Mouse (Mus musculus) intestine, embryonic 16.5 days (tissue): Measurements from ENCODE around the gene Daam2. TPM values are rescaled to one million over a fixed set of nuclear protein-coding genes. Genes with fewer than 3 reads are reported as not detected.

Experiments used
- ATAC-seq: fragments of 200-750 bp; cut with Nextera tagmentation; 2 replicates; pipeline ENCODE4 v1.8.0; 2017; ENCODE audit warnings: moderate TSS enrichment, moderate library complexity
- H3K27ac ChIP-seq: fragments of 300-500 bp; sonication (generic); 2 replicates; pipeline ENCODE4 v1.5.1; 2014; ENCODE audit warnings: mild to moderate bottlenecking, low read length
- H3K27me3 ChIP-seq: fragments of 300-500 bp; sonication (generic); replicated peaks from 2 replicates; pipeline ENCODE4 v1.6.1; 2014; ENCODE audit warnings: low read length, control low read depth, mixed read lengths; ENCODE audit not compliant: control insufficient read depth, insufficient read depth
- H3K36me3 ChIP-seq: fragments of 300-500 bp; sonication (generic); 2 replicates; pipeline ENCODE4 v1.6.1; 2014; ENCODE audit warnings: low read length, control low read depth; ENCODE audit not compliant: control insufficient read depth, insufficient read depth
- H3K4me1 ChIP-seq: fragments of 300-500 bp; sonication (generic); 2 replicates; pipeline ENCODE4 v1.6.1; 2014; ENCODE audit warnings: low read length, control low read depth, mixed read lengths; ENCODE audit not compliant: control insufficient read depth, insufficient read depth
- H3K4me2 ChIP-seq: fragments of 300-500 bp; sonication (generic); 2 replicates; pipeline ENCODE4 v1.6.1; 2014; ENCODE audit warnings: low read depth, low read length, control low read depth
- H3K4me3 ChIP-seq: fragments of 300-500 bp; sonication (generic); 2 replicates; pipeline ENCODE4 v1.5.1; 2014; ENCODE audit warnings: mild to moderate bottlenecking, low read length
- H3K9ac ChIP-seq: fragments of 300-500 bp; sonication (generic); 2 replicates; pipeline ENCODE4 v1.6.1; 2014; ENCODE audit warnings: low read depth, low read length
- H3K9me3 ChIP-seq: fragments of 300-500 bp; sonication (generic); 2 replicates; pipeline ENCODE4 v1.6.1; 2016; ENCODE audit warnings: low read length, control low read depth; ENCODE audit not compliant: control insufficient read depth
- WGBS: fragments of 180-500 bp; shearing (Covaris S2); extraction: QIAGEN DNeasy Blood & Tissue Kit; methylation state at CpG from one replicate; pipeline ENCODE4 v1.1.7; 2014; 5-methylcytosine and 5-hydroxymethylcytosine counted together
- polyA plus RNA-seq: library from polyadenylated mRNA; unstranded; fragments of >200 nt; fragmentation: Nextera tagmentation; extraction: Ambion mirVana; gene quantifications from 2 replicates; pipeline ENCODE4 v1.2.1, GENCODE M21; 2015

Gene Daam2
- polyA plus RNA-seq, 1 experiment from 2014 or later = 3.5 TPM

GRCm38 (mm10) chr17:49563416-49563780 is 745 bp downstream of the Daam2 start:
- H3K4me3 ChIP-seq = peak overlapping the region; percentile 57
- no peaks in the 10 kb centered on the region for H3K9me3 ChIP-seq
- peak; percentile 36; the same call in 1 of the 2 replicates for ATAC-seq
- H3K27me3 ChIP-seq = no peaks in the 10 kb centered on the region
- H3K4me1 ChIP-seq = peaks cover 9% of the 10 kb centered on the region; the same call in 1 of the 2 replicates
- whole genome bisulfite sequencing = 13% methylated on average over 4 of the region's 4 CpGs
- H3K4me2 ChIP-seq = peak overlapping the region; percentile 74
- peak overlapping the region; percentile 74 for H3K9ac ChIP-seq
- no peaks in the 10 kb centered on the region for H3K36me3 ChIP-seq
- H3K27ac ChIP-seq = peak overlapping the region; percentile 79

- no peaks in the 10 kb centered on the region for H3K36me3 ChIP-seq
- H3K4me2 ChIP-seq = peak overlapping the region; percentile 74
- peak overlapping the region; percentile 57 for H3K4me3 ChIP-seq
- H3K27me3 ChIP-seq = no peaks in the 10 kb centered on the region
- H3K4me1 ChIP-seq = peaks cover 9% of the 10 kb centered on the region; the same call in 1 of the 2 replicates
- no peaks in the 10 kb centered on the region for H3K9me3 ChIP-seq
- peak overlapping the region; percentile 74 for H3K9ac ChIP-seq
- no peak overlapping the region for H3K27ac ChIP-seq
- ATAC-seq = no peak
- WGBS = 21% methylated on average over 5 of the region's 5 CpGs
Measured at GRCm38 (mm10) chr17:49562701-49563415, 1.3 kb downstream of the Daam2 start.

GRCm38 (mm10) chr17:49561985-49562384 is 2.2 kb downstream of the Daam2 start:
- no peak overlapping the region for H3K27ac ChIP-seq
- H3K4me2 ChIP-seq = peak overlapping the region; percentile 74
- H3K36me3 ChIP-seq = no peaks in the 10 kb centered on the region
- ATAC-seq = no peak
- peaks cover 9% of the 10 kb centered on the region; the same call in 1 of the 2 replicates for H3K4me1 ChIP-seq
- 53% methylated on average over 4 of the region's 4 CpGs for WGBS
- peak overlapping the region; percentile 57 for H3K4me3 ChIP-seq
- no peaks in the 10 kb centered on the region for H3K9me3 ChIP-seq
- H3K27me3 ChIP-seq = no peaks in the 10 kb centered on the region
- H3K9ac ChIP-seq = 0 out of 2 replicates have a peak overlapping the region, but pooled peaks have one; percentile 74

GRCm38 (mm10) chr17:49559786-49560289 is 4.3 kb downstream of the Daam2 start:
- H3K27ac ChIP-seq = no peak overlapping the region
- peaks cover 9% of the 10 kb centered on the region; the same call in 1 of the 2 replicates for H3K4me1 ChIP-seq
- H3K4me3 ChIP-seq = no peak overlapping the region
- no peak for ATAC-seq
- H3K9ac ChIP-seq = no peak overlapping the region
- H3K9me3 ChIP-seq = no peaks in the 10 kb centered on the region
- H3K27me3 ChIP-seq = no peaks in the 10 kb centered on the region
- WGBS = 33% methylated on average over 5 of the region's 5 CpGs
- no peak overlapping the region for H3K4me2 ChIP-seq
- no peaks in the 10 kb centered on the region for H3K36me3 ChIP-seq

- no peaks in the 10 kb centered on the region for H3K27me3 ChIP-seq
- H3K36me3 ChIP-seq = no peaks in the 10 kb centered on the region
- H3K27ac ChIP-seq = no peak overlapping the region
- no peak for ATAC-seq
- H3K9me3 ChIP-seq = no peaks in the 10 kb centered on the region
- H3K9ac ChIP-seq = no peak overlapping the region
- no peak overlapping the region for H3K4me2 ChIP-seq
- 68% methylated on average over 3 of the region's 3 CpGs for WGBS
- H3K4me1 ChIP-seq = 0 out of 2 replicates have a peak, but pooled peaks cover 3% of the 10 kb centered on the region
- no peak overlapping the region for H3K4me3 ChIP-seq
Measured at GRCm38 (mm10) chr17:49556169-49556568, 8.0 kb downstream of the Daam2 start.

GRCm38 (mm10) chr17:49551991-49552390 is 12.2 kb downstream of the Daam2 start:
- no peak overlapping the region for H3K9ac ChIP-seq

GRCm38 (mm10) chr17:49551465-49551864 is 12.7 kb downstream of the Daam2 start:
- 94% methylated on average over 2 of the region's 2 CpGs for WGBS
- no peak overlapping the region for H3K4me2 ChIP-seq
- no peaks in the 10 kb centered on the region for H3K27me3 ChIP-seq
- no peak overlapping the region for H3K27ac ChIP-seq
- H3K4me3 ChIP-seq = no peak overlapping the region
- H3K9ac ChIP-seq = no peak overlapping the region
- no peaks in the 10 kb centered on the region for H3K9me3 ChIP-seq
- no peak for ATAC-seq
- H3K36me3 ChIP-seq = no peaks in the 10 kb centered on the region
- H3K4me1 ChIP-seq = no peaks in the 10 kb centered on the region

More at GRCm38 (mm10) chr17:49551991-49552390, 12.2 kb downstream of the Daam2 start:
- Histone ChIP-seq H3K27ac (no peak overlapping the region), H3K4me1 (no peaks in the 10 kb centered on the region), H3K9me3 (no peaks in the 10 kb centered on the region), H3K4me2 (no peak overlapping the region), H3K36me3 (no peaks in the 10 kb centered on the region), H3K4me3 (no peak overlapping the region), H3K27me3 (no peaks in the 10 kb centered on the region)
- no peak for ATAC-seq
- 81% methylated on average over 7 of the region's 7 CpGs for WGBS

- 75% methylated on average over 4 of the region's 4 CpGs for WGBS
Measured at GRCm38 (mm10) chr17:49545997-49546396, 18.1 kb downstream of the Daam2 start.

GRCm38 (mm10) chr17:49545424-49545823 is 18.7 kb downstream of the Daam2 start:
- ATAC-seq = no peak
- H3K4me2 ChIP-seq = no peak overlapping the region
- no peaks in the 10 kb centered on the region for H3K36me3 ChIP-seq
- H3K27ac ChIP-seq = no peak overlapping the region
- 44% methylated on average over 4 of the region's 4 CpGs for WGBS
- H3K4me3 ChIP-seq = no peak overlapping the region
- no peaks in the 10 kb centered on the region for H3K27me3 ChIP-seq
- no peak overlapping the region for H3K9ac ChIP-seq
- H3K4me1 ChIP-seq = peaks cover 3% of the 10 kb centered on the region; the same call in 1 of the 2 replicates
- no peaks in the 10 kb centered on the region for H3K9me3 ChIP-seq

More at GRCm38 (mm10) chr17:49545997-49546396, 18.1 kb downstream of the Daam2 start:
- Histone ChIP-seq H3K27ac (no peak overlapping the region), H3K36me3 (no peaks in the 10 kb centered on the region), H3K9ac (no peak overlapping the region), H3K9me3 (no peaks in the 10 kb centered on the region), H3K4me2 (no peak overlapping the region), H3K4me1 (no peaks in the 10 kb centered on the region), H3K27me3 (no peaks in the 10 kb centered on the region), H3K4me3 (no peak overlapping the region)
- no peak for ATAC-seq
